Mouse (Mus musculus): ENCODE results near the gene Acacb.

DNA sequence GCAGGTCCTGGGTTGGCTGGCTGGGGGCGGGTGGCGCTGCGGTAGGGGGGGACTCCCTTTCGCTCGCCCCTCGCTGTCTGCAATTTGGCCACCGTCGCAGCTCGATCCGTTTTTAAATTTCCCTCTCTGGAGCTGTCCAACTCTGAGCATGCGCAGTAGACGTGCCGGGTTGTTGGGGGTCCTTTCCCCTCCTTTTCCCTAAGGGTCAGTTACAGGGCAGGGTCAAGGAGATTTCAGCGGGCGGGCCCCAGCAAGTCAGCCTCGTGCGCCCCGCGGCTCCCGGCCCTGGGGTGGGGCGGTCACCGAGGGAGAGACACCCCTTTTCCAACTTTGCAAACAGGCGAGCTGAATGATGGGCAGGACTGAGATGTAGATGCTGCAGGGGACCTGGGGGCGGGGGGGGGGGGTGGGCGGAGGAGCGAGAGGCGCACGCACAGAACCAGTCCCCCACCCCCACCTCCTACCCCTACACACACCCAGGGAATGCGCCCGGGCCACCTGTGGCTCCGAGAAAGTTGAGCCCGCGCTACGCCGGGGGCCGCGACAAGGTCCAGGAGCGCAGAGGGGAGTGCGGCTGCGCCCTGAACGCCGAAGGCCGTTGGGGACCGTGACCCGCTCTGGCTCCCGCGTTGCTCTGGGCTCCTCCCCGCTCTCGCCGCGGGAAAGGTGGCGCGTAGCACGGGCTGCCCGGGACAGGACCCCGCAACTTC, 127.5 kb downstream of the Acacb start, which contains the start of gene Foxn4:
- TF ChIP-seq CTCF (IDR thresholded peaks at IDR 0.05; ENCODE audit: low read depth, low read length): no peak
- TF ChIP-seq GATA2 (IDR thresholded peaks at IDR 0.05; ENCODE audit: borderline replicate concordance, low read depth, low read length): no peak
- no peak for TF ChIP-seq TAL1 (conservative IDR thresholded peaks at IDR 0.05; ENCODE audit: low read depth, low read length)
- TF ChIP-seq GATA1 (IDR thresholded peaks at IDR 0.05; ENCODE audit: borderline replicate concordance, low read length): no peak
- no peak for TF ChIP-seq POLR2AphosphoS5 (IDR thresholded peaks at IDR 0.05; ENCODE audit: insufficient replicate concordance, low read depth, low read length)

All from G1E (cell line).